Mouse (Mus musculus) retina, adult 2 months (tissue): ENCODE results near the gene Dkk3.
"Not testable (repeated sequence)": the region's sequence is repeated elsewhere in the genome, so short reads cannot be mapped to it uniquely, and the experiment has no call there.

Source experiments
- DNase-seq: peaks from one replicate; pipeline ENCODE4 v3.0.0-alpha.2; 2012; ENCODE audit warnings: low read depth, low spot score

Gene Dkk3

DNA sequence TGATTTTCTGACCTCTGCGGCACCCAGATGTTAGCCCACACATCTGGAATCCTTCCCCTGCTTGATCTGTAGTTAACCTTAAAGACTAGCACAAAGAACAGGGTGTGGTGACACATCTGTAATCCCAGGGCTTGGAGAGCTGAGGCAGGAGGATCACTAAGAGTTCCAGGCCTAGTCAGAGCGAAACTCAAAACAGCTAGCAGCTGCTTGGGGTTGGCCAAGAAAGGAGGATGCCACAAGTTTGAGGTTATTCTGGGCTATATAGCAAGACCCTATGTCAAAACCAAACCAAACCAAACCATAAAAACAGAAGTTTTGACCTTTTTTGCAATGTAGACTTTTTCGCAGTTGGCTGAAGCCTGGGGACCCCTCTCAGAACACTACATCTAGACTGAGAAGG, 28.2 kb downstream of the Dkk3 start:
- DNase-seq, result no peak

DNA sequence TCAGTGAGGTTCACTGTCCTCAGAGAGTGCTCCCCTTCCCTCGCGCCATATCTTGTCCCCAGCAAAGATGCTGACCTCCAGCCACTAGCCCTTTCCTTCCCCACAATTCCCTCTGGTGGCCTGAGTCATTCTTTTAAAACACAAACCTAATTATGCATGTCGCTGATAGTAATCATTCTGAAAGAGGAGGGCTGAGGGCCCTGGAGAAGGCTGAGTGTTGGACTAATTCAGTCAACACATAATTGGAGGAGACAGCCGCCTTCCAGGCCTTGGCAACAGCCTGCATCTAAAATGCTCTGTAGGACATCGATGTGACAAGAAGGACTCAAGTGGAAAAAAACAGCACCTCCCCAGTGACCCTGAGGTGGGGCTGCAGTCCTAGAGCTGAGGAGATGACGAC, 29.0 kb downstream of the Dkk3 start:
- peak; percentile 33 for DNase-seq

DNA sequence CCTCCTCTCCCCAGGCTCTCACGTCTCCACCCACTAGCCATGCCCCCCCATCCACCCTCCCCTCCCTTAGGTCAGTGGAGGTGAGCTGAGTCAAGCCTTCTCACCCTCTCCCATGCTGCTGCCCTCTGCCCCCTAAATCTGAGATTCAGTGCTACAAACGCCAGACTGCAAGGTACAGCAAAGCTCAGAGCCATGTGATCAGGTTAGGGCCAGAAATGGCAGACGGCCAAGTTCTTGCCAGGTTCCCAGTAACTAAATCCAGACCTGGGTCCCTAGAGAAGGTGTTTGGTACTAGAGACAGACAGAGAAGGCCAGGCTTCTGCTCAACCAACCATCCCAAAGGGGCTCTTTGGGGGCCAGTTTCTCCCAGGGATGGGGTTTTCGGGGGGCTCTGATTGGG, 30.0 kb downstream of the Dkk3 start:
- no peak for DNase-seq

DNA sequence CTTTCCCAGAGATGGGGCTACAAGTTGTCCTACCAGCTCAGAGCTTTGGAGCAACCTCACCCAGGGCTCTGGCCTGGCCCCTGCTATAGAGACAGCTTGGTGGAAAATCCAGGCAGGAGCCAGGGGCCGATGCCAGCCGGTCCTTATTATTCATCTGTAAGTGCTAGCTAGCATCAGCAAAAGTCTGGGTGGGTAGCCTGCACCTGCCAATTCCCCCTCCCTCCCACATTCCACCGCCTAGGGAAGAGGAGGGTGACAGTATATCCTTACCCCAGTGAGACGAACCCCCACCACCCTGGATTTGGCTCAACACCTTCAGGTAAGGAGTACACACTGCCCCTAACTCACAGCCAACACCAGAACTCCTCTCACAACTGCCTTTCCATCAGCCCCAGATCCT, 30.9 kb downstream of the Dkk3 start:
- no peak for DNase-seq

DNA sequence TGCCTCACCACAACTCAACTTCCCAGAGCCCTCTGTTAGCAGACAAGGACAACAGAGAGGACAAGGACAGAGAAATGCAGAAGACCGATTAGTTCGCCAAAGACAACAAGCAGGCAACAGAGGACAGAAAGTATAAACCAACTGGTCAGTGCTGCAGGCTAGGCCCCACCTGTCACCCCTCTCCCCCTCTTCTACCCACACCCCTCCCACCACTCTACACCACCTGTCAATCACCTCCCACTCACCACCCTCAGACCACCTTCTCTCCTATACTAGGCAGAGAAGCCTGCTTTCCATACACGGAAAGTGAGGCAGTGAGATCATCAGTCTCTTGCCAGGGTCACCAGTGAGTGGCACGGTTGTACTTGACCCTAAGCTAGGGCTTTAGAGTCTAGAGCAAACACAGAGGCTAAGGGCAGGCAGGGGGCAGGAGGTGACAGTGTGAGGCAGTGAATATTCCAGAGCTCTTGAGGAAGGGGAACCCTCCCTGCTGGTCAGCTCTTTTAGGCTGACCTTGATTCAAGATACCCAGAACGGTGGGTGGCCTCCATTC, 31.7 kb downstream of the Dkk3 start:
- DNase-seq, result no peak

DNA sequence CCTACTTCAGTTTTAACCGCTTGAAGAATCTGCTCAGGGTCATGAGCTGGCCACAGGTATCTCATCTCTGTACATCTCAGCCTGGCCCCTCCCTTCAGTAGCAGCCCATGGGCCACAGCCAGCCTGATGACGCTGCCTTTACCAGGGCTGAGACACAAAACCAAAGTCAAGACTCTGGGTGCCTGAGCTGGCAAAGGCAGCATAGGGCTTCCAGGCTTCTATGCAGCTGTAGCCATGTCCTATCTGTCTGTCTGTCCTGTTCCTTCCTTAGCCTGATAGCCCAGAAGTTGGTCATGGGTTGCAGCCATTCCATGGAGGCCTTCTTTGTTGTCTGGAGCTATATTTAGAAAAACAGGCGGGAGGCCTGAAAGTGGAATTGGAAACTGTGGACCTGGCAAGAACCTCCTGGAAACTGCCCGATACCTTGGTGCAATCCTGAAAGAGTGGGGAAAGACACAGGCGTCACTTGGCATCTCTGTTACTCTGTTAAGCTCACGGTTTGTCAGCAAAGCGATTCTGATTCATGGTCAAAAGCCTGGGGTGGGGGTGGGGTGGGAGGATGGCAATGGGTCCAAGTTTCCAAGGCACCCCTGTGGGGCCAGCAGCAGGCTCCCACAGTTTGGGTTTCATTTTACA, 33.1 kb downstream of the Dkk3 start:
- no peak for DNase-seq

DNA sequence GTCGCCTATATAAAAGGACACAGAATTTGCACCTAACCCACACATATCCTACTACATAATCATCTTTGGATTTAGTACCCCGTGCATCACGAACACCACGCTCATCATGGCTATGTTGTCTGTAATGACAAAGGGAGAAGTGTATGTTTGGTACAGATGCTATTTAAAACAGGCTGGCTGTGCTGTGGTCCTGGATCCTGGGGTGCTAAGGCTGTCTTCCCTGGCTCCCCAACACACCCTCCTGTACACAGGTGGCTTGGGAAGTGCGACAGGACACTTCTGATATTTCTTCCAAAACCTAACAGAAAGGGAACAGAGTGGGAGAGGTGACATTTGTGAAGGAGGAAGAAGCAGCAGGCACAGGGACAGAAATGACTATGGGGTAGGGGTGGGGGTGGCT, 35.2 kb downstream of the Dkk3 start:
- no peak for DNase-seq

DNA sequence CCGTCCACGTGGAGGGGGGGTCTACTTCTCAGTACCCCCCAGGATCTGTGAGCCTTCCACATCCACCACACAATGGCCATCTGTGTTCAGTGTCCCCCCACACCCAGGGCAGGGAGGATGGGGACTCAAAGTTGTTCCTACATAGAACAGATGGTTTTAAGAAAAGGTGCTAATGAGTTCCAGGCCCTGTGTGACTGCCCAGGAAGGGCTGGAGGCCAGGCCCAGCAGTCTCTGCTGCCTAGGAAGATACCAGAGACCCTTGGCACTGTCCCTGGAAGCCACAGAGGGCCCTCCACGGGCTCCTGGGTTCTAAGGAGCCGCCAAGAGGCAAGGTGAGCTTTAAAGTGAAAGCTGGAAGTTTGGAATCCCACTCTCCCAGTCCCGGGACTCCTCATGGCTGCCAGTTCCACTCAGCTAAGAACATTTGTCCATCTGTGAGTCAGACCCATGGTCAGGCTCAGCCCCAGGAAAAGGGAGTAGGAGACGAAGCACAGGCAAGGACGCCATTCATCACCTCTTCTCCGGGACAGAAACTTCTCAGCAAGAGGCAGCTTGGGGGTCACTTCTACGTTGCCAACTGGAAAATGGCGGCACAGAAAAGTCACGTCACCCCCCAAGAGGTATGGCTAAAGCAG, 36.9 kb downstream of the Dkk3 start:
- DNase-seq, result no peak

DNA sequence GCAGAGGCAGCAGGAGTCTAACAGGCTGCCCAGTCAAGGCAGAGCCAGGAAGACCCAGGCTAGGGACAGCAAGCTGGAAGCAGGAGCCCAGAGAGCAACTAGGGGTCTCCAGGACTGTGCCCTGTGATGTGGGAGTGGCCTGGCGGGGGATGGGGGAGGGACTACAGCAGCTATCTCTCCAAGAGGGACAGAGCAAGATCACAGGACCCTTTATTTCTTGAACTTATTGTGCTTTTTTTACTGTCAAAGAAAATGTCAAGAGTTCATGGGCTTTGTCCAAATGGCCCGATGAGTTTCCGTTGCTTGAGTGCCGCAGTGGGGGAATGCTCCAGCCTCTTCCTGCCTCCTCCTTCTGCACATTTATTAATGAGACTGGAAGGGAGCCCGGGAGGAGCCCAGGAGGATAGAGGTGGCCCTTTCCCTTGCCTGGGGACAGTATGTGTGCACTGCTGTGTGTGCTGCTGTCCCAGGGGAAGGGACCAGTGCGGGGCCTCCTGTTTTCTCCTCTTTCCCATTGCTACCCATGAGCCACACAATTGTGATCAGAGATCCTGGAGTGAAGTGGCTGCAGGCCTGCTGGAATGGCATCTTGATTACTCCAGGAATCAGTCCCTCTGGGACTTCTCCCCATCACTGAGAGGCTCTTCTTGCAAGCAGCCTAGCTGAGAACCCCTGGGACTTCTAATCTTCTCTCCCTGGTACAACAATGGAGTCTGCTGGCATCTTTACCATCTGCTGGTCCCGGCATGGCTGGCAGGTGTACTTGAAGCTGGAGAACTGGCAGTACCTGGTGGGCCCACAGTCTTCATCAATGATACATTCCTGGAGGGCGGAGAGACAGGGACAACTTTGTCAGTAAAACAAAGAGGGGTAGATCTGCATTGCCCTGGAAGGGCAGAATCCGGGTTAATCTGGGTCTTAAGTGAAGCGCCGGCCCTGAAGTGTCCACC, 37.7 kb downstream of the Dkk3 start:
- DNase-seq, result no peak

DNA sequence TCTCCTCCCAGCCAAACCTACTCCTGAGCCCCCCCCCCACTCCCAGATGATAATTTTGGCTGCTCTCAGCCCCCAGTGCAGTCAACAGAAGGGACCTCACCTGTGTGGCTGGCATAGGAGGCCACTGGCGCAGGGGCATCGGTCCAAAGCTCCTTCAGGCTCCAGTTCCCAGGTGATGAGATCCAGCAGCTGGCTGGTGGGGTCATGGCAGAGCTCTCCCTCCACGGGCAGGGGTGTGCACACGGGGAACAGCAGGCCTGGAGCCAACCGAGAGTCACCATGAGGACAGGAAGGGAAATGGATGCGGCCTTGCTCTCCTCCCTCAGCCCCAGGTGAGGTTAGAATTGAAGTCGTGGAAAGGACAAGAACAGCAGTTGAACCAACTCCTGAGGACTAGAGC, 39.6 kb downstream of the Dkk3 start:
- no peak for DNase-seq

DNA sequence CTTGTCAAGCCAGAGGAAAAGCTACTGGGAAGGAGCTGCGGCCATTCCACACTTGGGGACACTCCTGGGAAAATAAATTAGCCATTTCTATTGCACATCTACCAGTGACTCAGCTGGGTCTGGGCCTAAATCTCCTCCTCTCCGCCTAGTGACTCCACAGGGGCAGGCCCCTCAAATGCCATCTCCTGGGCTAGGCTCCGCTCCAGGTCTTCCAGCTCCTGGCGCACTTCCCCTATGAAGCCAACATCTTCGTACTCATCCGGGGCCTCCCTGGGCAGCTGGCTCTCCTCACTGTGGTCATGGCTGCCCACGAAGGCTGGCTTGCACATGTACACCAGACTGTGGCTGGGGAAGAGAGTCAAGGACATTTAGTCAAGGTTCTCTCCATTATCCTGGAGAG, 40.8 kb downstream of the Dkk3 start:
- no peak for DNase-seq

DNA sequence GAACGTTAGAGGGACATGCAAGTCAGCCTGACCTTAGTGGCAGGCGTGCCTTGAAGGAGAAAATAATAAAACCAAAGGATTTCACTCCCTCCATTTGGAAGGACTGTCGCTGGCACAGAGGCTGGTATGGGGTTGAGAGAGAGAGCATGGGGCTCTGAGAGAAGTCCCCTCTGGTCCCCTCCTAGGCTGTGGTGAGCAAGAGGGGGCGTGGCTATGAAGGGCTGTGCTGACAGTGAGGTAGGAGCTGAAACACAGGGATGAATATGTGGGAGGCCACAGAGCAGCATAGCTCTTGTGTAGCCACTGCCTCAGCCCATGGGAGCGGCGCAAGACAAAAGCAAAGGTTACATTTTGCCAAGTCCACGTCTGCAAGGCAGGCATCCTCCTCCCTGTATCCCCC, 41.4 kb downstream of the Dkk3 start:
- no peak for DNase-seq

DNA sequence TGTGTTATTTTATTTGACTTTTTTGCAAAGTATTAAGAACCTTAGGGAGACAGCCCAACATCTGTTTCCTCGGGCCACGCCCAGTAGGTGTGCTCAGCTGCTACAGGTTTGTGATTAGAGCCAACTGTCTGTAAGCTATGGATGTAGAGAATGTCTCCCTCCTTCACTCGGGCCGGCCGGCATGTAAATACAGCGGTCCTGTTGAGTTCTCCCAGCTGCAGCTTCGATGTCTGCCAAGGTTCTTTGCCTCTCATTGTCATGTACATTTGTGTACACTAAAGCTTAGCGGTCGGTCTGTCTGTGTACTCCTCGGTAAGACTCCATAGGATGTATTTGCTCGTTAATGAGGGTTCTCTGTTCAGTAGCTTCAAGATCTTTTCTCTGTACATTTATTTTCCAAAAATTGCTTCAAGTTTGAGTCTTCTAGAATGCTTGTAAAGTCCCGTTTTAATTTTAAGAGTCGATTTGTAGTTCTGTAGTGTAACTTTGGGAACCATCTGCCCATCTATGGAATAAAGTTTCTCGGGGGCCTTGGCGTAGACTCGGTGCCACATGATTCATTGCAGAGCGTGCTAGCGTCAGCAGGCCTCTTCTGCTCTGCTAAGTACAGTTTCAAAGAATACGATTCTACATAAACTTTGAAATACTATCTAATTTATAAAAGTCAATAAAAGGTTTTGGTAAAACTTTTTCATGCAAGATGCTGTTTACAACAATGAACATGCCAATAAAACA, 48.1 kb downstream of the Dkk3 start:
- no peak for DNase-seq

DNA sequence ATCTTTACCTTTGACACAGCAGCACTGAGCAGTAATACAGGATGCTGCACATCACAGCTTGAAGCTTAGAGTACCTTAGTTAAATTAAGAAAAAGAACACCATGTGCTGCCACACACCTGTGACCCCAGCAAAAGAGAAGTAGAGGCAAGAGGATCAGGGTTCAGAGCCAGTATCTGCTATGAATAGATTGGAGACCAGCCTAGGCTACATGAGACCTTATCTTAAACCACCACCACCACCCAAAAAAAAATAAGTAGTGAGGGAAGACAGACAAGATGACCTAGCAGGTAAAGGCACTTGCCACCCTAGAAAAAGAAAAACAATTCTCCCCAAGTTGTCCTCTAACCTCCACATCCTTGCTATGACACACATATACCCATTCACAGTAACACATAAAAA, 50.1 kb downstream of the Dkk3 start:
- DNase-seq, result no peak

DNA sequence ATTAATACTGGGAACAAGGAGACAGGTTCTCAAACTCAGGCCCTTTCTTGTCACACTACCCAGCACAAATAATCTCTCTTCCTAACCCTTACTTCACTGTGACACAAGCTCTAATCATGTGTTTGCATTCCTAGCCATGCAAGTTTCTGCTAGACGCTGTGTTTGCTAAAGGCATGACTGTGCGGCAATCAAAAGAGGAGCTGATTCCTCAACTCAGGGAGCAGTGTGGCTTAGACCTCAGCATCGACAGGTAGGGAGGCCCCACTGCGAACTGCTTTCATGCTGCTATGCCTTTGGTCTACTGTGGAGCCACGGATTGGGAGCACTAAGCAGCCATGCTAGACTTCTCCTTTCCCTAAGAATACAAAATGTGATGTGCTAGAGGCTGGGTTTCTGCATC, 55.0 kb downstream of the Dkk3 start:
- no peak for DNase-seq

DNA sequence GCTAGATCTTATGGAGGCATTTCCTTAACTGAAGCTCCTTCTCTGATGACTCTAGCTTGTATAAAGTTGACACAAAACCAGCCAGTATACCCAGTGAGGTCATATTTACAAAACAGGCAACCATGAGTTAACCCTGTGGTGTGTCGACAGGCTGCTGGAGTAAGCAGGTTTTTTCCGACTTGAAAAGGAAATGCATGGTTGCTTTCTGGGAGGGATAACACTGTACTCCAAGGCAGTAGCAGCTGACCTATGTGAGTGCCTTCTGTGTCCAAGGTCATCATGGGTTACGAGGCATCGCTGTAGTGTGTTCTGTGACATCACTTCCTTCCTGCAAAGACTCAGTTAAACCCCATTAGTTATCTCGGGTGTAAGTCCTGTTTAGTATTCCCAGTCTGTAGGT, 55.9 kb downstream of the Dkk3 start:
- no peak for DNase-seq

DNA sequence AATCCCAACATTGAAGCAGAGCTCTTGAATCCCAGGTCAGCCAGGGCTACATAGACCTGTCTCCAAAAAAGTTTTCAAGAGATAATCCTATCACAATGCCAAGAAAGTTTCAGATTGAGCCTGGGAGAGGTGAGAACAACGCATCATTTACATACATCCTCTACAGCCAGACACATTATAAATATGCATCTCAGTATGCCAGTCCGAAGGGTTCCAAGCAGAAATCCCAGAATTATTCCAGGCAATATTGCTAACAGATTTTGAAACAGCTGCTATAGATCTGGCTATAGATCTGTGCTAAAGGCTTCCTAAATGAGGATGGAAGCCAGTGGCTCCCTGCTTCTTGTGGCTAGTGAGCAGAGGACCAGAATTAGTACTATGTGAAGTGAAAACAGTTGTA, 58.0 kb downstream of the Dkk3 start:
- no peak for DNase-seq

DNA sequence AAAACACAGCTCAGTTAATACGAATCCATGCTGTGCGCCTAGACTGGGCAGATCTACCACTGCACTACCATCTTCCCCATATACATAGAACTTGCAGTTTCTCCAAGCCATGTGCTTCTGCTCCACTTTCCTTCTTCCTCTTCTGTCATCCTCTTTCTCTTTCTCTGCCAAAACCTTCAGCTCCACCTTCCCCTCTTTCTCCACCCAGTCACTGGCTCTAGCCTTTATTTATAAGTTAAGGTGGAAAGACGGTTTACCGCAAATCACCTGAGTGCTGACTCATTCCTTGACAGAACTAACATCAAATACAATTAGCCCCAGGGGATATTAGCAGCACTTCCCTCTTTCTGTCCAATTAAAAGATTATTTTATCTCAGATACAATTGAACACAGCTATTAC, 63.9 kb downstream of the Dkk3 start:
- DNase-seq, result not testable (repeated sequence)

DNA sequence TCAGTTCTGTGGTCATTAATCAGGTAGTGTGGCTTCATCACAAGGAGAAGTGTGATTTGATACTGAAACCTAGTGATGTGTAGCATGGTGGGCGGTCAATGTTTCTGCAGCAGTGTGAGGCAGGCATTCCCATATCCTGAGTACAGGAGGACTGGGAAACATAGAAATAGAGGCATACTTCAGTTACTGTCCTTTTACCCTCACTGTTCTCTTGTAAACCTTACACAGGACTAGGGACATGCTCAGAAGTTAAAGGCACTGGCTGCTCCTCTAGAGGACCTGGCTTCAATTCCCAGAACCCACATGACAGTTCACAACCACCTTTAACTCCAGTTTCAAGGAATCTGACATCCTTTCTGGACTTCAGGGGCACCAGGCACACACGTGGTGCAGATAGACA, 72.7 kb downstream of the Dkk3 start:
- DNase-seq, result no peak

DNA sequence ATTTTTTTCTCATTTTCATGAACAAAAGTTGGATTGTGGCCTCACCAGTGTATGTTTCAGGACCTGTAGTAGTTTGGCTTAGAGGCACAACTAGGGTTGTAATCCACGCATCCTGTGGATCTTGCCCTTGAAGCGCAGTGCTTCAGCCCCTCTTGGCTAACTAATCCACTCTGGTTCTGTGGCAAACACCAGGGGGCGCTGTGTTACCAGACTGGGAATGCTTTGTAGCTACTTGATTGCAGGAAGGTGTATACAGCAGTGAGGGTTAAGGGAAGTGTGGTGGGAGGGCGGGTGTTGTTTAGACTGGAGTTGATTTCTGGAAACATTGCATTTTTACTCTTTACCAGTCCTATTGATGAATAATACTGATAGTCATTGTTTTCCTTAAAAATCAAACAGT, 73.8 kb downstream of the Dkk3 start:
- peak; percentile 61 for DNase-seq

DNA sequence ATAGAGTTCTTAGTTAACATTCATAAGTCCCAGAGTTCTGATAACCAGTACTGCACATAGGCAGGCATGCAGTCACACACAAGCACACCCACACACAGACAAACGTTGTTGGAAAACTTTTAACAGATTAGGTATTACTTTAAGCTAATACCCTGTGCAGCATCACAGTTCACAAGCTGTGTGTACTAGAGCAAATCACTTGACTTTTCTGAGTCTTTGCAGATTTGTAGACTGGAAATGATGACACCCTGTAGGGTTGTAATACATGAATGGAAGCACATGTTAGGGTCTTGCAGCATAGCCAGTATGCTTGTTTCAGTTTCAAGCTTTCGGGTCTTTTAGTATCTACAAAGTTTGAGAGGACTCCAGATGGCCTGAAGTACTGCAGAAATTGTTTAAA, 74.6 kb downstream of the Dkk3 start:
- no peak for DNase-seq

DNA sequence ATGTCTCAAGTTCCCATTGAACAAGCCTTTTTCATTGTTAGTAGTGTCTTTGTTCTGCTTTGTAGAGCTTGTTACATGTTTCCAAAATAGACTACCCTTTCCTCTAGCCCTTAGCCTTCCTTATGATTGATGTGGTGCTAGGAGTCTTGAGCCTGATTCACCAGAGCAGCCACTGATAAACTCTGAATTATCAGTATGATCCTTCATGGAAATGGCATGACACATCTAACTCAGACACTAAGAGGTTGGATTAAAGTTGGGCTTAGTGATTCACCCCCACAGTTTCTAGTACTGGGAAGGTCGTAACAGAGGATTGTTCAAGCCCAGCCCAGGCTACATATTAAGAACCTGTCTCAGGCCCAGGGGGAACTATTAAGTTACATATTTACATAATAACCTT, 76.2 kb downstream of the Dkk3 start:
- no peak for DNase-seq
